Mouse (Mus musculus): Measurements from ENCODE around the gene Olfr1274-ps.
"Not testable (repeated sequence)": the region's sequence is repeated elsewhere in the genome, so short reads cannot be mapped to it uniquely, and the experiment has no call there.

Olfr1274-ps gene

DNA sequence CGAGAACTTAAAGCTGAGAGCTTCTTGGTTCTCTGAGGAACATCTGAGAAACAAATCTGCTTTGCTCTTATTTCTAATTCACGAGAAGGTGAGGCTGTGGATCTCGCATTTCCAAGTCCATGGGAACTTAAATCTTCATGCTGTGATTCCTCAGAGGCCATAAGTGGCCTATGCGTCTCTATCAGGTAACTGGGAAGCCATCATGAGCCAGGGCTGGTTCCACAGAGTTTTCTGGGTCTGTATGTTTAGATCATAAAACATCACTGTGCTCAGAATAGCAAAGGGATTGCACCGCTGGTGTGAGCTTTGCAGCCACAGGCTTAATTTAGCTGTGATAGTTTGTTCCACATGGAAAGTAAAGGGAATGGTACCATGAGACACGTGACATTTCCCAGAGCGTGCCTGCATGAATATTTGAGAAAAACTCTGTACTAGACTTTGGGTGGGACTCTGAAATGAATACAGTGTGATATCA lies at the start of gene Olfr1274-ps:
Gene Olfr1274-ps, plus strand, starts transcription at position 51 of the 475 bp plus-strand sequence.
- not testable (repeated sequence) for DNase-seq (ENCODE audit: low read depth, low spot score)

DNA sequence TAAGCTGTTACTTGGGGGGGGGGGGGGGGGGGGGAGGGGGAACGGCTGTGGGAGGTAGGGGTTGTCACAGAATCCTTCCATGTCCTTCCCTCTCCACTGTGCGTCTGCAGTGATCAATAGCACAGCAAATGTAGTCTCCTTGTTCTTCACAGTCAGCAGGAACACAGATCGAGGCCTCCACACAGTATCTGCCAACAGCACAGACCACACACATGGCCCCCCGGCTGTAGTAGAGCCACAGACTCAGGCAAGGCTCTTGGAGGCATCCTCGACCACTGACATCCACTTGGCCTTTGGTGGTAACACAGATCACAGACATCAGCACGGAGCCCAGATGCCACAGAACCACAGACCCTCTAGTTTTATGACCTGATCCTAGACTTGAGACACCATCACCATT lies 47.4 kb upstream of the Olfr1274-ps start:
- not testable (repeated sequence) for DNase-seq (ENCODE audit: low read depth, low spot score)

DNA sequence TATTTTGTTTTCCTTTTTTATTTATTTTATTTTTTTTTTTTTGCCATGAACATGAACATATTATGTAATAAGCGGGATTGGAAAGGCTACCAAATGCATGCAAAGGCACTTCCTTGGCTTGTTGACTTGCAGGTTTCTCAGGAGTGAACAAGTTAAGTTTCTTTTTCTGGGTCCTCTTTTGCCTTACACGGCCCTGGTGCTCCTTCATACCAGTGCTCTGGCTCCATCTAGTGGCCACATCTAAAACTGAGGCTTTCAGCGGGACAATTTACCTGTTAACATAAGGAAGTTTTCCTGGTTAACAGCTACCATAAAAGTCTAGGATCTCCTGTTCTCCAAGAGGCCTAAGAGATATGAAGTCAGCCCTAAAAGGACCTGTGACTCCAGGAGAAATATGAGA lies 46.9 kb upstream of the Olfr1274-ps start:
- DNase-seq (ENCODE audit: low read depth, low spot score) = not testable (repeated sequence)

DNA sequence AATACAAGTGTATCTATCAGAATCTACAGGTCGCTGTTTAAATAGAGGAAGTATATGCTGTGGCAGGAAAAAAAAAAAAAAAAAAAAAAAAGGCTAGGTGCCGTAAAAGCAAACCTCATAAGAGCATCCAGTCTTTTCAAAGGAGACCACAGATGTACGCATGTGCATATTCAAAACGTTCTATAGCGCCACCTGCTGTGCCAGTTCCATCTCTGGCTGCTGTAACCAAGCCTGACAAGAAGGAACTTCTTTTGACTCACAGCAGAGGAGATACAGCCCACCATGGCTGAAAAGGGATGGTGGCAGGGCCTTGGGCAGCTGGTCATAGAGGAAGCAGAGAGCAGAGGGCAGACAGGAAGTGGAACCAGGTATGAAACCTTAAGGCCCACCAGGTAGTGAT lies 39.3 kb upstream of the Olfr1274-ps start:
- not testable (repeated sequence) for DNase-seq (ENCODE audit: low read depth, low spot score)

DNA sequence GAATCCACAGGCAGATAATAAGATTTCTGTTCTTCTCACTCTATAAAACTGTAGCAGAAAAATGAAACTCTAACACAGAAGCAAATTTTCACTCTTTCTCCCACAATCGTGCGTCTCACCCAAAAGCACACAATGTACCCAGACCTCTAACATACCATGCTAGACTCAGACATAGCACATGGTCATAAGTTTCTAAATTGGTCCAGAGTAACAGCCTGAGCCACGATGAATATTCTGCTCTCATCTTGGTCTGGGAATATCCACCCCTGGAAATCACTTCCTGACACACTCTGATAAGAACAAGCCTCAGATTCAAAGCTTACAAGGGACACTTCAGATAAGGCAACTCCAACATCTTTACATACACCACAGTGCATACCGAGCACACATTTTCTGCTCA lies 38.3 kb upstream of the Olfr1274-ps start:
- not testable (repeated sequence) for DNase-seq (ENCODE audit: low read depth, low spot score)

DNA sequence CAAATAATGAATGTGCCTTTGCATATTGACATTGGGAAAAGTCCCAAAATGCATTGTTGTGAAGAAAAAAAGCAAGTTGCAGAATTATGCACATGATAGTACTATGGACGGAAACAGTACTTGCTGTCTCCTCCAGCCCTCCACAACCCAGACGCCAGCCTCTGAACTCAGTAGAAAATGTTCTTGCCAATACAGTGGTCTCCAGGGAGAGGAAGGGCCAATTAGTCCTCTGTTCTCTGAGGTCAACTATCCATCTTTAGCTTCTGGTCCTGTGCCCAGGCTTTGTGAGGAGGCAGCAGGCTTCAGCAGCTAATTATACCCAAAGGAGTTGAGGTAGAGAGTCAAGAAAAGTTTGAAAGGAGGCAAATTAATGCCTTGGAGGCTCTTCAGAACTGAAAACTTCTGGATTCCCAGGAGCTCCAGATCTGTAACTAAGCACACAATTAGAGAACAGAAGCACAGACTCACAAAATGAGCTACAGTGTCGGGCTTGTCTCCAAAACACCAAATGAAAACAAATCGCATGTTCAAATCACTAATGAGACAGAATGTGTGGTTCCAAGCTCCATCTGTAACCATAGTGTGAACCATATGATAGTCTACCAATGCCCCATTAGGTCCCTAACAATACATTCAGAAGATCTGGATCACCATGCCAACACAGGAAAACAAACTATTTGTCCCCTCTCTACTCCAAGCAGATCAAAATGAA lies 15.8 kb downstream of the Olfr1274-ps start:
- DNase-seq (ENCODE audit: low read depth, low spot score) = not testable (repeated sequence)

DNA sequence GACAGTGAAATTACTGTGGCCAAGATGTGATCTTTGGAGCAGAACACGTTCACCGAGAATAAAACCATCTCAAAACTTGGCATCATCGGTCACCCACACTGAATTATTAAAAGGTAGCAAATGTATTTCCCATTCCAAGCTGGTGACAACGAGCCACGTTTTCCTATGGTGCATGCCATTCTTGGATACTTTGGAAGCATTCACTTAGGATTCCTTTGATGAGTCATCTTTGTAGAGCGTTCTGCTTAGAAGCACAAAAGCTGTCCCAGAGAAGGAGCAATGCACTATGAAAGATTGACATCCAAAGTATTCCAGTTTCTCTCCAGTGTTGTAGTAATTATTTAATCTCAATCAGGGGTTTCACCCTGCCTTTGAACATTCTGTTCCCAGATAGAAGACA lies 23.8 kb downstream of the Olfr1274-ps start:
- not testable (repeated sequence) for DNase-seq (ENCODE audit: low read depth, low spot score)

DNA sequence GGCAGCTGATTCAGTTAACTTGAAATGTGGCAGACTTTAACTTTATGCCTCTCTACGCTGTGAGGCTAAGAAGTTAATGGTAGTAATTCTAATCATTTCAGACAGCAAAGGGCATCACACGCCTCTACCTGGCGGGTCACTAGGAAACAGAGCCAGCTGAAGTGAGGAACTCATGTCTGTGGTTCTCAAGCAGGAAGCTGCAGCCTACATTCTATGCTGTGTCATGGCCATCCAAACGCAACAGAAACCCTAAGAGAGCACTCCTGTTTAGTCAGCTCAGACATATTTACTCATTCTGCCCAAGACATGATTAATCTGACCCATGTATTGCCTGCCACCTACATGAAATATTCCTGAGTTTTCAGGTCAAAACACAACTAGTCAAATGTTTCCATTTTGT lies 26.5 kb downstream of the Olfr1274-ps start:
- DNase-seq (ENCODE audit: low read depth, low spot score) = not testable (repeated sequence)

DNA sequence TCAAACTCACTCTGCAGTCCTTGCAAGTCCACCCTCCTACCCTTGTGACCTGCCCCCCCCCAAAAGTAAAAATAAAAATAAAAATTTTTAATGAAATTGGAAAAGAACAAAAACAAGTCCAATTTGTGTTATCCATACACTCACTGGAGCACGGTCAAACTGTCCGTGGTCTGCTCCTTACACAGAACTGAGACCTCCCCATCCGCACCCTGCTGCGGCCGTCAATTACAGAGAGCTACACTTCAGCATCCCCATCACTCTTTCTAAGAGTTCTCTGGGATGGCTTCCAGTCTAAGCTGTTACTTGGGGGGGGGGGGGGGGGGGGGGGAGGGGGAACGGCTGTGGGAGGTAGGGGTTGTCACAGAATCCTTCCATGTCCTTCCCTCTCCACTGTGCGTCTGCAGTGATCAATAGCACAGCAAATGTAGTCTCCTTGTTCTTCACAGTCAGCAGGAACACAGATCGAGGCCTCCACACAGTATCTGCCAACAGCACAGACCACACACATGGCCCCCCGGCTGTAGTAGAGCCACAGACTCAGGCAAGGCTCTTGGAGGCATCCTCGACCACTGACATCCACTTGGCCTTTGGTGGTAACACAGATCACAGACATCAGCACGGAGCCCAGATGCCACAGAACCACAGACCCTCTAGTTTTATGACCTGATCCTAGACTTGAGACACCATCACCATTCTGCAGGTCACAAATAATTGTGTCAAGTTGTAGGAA lies 30.7 kb downstream of the Olfr1274-ps start:
- DNase-seq (ENCODE audit: low read depth, low spot score) = not testable (repeated sequence)

DNA sequence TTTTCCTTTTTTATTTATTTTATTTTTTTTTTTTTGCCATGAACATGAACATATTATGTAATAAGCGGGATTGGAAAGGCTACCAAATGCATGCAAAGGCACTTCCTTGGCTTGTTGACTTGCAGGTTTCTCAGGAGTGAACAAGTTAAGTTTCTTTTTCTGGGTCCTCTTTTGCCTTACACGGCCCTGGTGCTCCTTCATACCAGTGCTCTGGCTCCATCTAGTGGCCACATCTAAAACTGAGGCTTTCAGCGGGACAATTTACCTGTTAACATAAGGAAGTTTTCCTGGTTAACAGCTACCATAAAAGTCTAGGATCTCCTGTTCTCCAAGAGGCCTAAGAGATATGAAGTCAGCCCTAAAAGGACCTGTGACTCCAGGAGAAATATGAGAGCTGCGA lies 31.3 kb downstream of the Olfr1274-ps start:
- DNase-seq (ENCODE audit: low read depth, low spot score) = not testable (repeated sequence)

DNA sequence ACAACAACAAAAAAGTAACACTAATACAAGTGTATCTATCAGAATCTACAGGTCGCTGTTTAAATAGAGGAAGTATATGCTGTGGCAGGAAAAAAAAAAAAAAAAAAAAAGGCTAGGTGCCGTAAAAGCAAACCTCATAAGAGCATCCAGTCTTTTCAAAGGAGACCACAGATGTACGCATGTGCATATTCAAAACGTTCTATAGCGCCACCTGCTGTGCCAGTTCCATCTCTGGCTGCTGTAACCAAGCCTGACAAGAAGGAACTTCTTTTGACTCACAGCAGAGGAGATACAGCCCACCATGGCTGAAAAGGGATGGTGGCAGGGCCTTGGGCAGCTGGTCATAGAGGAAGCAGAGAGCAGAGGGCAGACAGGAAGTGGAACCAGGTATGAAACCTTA lies 39.0 kb downstream of the Olfr1274-ps start:
- not testable (repeated sequence) for DNase-seq (ENCODE audit: low read depth, low spot score)

DNA sequence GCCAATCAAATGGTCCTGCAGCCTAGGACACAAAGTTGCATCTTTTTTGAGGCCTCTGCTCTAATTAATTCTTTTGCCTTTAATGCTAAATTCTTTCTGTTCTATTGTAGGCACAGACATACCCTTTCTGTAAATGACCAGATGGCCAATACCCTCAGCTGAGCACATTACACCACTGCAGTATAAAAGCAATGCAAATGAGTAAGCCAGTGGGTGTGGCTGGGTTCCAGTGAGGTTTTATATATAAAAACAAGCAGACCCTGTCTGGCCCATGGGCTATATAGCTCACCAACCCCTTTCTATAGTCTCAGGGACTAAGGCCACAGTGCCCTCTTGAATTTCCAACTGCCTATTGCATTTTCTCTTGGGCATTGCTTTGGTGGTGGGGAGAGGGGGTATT lies 41.7 kb downstream of the Olfr1274-ps start:
- not testable (repeated sequence) for DNase-seq (ENCODE audit: low read depth, low spot score)

DNA sequence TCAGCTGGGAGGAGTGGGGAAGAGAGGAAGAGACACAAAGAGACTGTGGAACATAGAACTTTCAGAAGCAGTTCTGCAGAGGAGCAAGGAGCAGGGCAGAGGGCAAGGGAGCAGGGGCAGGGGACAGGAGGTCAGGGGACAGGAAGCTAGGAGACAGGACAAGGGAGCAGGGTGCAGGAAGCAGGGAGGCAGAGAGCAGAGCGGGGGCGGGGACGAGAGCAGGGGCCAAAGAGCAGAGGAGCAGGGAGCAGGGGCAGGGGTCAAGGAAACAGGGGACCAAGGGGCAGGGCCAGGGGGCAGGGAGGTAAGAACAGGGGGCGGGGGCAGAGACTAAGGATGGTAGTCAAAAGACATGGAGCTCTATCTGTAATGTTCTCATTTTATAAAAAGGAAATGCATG lies 43.3 kb downstream of the Olfr1274-ps start:
- DNase-seq (ENCODE audit: low read depth, low spot score) = not testable (repeated sequence)

DNA sequence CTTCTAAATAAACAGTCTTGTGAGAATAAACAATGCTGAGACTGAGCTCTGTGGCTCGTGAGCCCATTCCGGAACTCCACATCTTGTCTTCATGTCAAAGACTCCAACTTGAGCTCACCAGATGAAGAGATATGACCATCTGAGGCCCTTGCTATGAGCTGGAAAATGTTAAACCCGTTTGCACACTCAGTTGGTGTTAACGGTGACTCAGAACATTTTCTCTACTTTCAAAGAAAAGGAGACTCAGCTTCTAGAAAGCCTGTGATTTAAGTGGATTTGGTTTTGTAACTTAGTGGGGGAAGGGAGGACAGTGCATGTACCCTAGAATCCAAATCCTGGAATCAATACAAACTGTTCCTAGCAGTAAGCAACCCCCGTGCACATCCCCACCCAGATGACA lies 45.3 kb downstream of the Olfr1274-ps start:
- DNase-seq (ENCODE audit: low read depth, low spot score) = no peak

DNA sequence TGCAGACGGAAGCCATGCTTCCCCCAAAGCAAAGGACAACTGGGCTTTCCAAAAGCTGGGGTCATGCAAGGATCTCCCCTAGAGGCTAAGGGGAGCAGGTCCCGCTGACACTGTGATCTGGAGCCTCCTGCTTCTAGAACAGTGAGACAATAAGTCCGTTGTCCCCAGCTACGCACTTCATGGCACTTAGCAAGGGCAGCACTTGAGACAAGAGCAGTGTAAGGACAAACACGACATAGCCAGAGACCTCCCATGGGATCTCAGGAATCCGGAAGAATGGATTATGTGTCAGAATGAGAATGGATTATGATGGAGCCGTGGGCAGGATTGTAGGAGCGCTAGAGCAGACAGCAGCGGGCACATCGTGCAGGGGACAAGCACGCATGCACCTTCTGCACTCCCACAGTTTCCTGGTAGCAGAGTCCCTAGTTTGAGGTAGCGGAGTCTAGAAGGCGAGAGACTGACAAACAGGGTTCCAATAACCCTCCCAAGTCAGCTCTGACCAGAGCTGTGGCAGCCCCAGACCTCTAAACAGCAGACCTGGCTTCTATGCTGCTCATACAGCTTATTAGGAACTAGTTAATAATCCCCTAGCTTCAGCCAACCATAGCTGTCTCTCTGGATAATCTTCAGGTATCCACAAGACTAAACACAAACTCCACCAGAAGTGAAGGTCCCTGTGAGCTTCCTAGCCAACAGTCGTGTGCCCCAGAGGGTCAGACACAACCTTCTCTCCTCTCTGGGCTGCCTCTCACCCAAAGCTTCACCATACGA lies 50.7 kb downstream of the Olfr1274-ps start:
- DNase-seq (ENCODE audit: low read depth, low spot score) = no peak

DNA sequence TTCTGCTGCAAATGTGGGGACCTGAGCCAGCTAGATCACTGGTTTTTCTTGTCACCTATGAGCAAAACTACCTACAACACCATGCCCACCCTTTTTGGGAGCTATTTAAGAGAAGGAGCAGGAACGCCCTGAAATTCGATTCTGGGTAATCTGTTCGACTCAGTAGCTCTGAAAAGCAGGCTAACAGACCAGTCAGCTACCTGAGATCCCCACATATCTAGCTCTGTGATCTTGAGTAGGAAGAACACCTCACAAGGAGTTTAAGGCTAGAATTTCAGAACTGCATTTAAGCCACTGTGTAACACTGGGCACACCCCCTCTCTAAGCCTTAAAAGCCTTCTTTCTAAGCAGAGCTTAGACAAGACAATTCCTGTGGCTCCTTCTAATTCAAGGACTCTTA lies 53.9 kb downstream of the Olfr1274-ps start:
- DNase-seq (ENCODE audit: low read depth, low spot score) = no peak
